Mouse (Mus musculus) C2C12 (cell line): ENCODE data around the gene Slc6a3. TPM values are rescaled to one million over a fixed set of nuclear protein-coding genes. Genes with fewer than 3 reads are reported as not detected.

ENCODE experiments used
- H3K27me3 ChIP-seq: one replicate; pipeline ENCODE4 v1.6.1; 2011; ENCODE audit not compliant: control insufficient read depth, insufficient read depth, insufficient read length
- H3K36me3 ChIP-seq: one replicate; pipeline ENCODE4 v1.6.1; 2011; ENCODE audit not compliant: control insufficient read depth, insufficient read depth
- H3K4me3 ChIP-seq: one replicate; pipeline ENCODE4 v1.5.1; 2011; ENCODE audit warnings: mild to moderate bottlenecking, control low read depth; ENCODE audit not compliant: poor library complexity, insufficient read depth, severe bottlenecking
- H3K79me2 ChIP-seq: one replicate; pipeline ENCODE4 v1.6.1; 2011; ENCODE audit not compliant: control insufficient read depth, insufficient read depth
- H3K79me3 ChIP-seq: one replicate; pipeline ENCODE4 v1.6.1; 2011; ENCODE audit warnings: low read depth, control low read depth
- H3ac ChIP-seq: one replicate; pipeline ENCODE3; 2011; ENCODE audit warnings: low read depth; ENCODE audit not compliant: control insufficient read depth, insufficient read length
- CEBPB ChIP-seq: IDR thresholded peaks from one replicate; pipeline ENCODE4 v1.6.1; 2011; ENCODE audit warnings: low read depth, mild to moderate bottlenecking, control low read depth, moderate library complexity
- CTCF ChIP-seq: IDR thresholded peaks from one replicate; pipeline ENCODE4 v1.5.1; 2011; ENCODE audit not compliant: control insufficient read depth, insufficient read depth, insufficient read length
- FOSL1 ChIP-seq: IDR thresholded peaks from one replicate; pipeline ENCODE4 v1.8.0; 2011; ENCODE audit warnings: mild to moderate bottlenecking, low read length; ENCODE audit not compliant: poor library complexity, insufficient read depth, severe bottlenecking
- MAX ChIP-seq: IDR thresholded peaks from one replicate; pipeline ENCODE4 v1.6.1; 2011; ENCODE audit warnings: mild to moderate bottlenecking, control low read depth
- MYOD1 ChIP-seq: IDR thresholded peaks from one replicate; pipeline ENCODE4 v1.6.1; 2011; ENCODE audit warnings: low read depth; ENCODE audit not compliant: control insufficient read depth, insufficient read length
- MYOG ChIP-seq: IDR thresholded peaks from one replicate; pipeline ENCODE4 v1.6.1; 2011; ENCODE audit not compliant: control insufficient read depth, insufficient read length; ENCODE audit errors: extremely low read depth
- USF1 ChIP-seq: IDR thresholded peaks from one replicate; pipeline ENCODE4 v1.6.1; 2011; ENCODE audit warnings: low read depth, mild to moderate bottlenecking, control low read depth, moderate library complexity
- long read RNA-seq, 2 experiments: library from polyadenylated mRNA; unstranded; transcript quantifications; one replicate each; pipeline ENCODE4 v2.0.0; 2019 to 2020
- polyA plus RNA-seq: library from polyadenylated mRNA; unstranded; fragments of >200 nt; fragmentation: generic; extraction: Trizol; gene quantifications from one replicate; pipeline ENCODE4 v1.2.1, GENCODE M21; 2012; ENCODE audit warnings: missing spikeins

Gene Slc6a3
- not detected for polyA plus RNA-seq
- long read RNA-seq, experiment 1: 0 reads
- long read RNA-seq, experiment 2: 0 reads

GRCm38 (mm10) chr13:73536403-73536821 lies at the start of gene Slc6a3:
TSS of gene Slc6a3 (plus strand) at chr13:73536747.
- Histone ChIP-seq H3ac (no peak within 1 kb of the TSS), H3K79me2 (no peaks in the 10 kb centered on the region), H3K4me3 (no peak within 1 kb of the TSS), H3K36me3 (no peaks in the 10 kb centered on the region), H3K79me3 (no peaks in the 10 kb centered on the region), H3K27me3 (peaks cover 29% of the 10 kb centered on the region)
- TF ChIP-seq MYOG: no peak
- no peak for TF ChIP-seq MYOD1
- TF ChIP-seq USF1: no peak
- no peak for TF ChIP-seq MAX
- TF ChIP-seq CTCF: no peak
- no peak for TF ChIP-seq FOSL1
- no peak for TF ChIP-seq CEBPB

- peaks cover 11% of the 10 kb centered on the region for H3K79me3 ChIP-seq
- peaks cover 50% of the 10 kb centered on the region for H3K36me3 ChIP-seq
- no peak for TF ChIP-seq CTCF
- no peak for TF ChIP-seq USF1
- TF ChIP-seq MAX: no peak
- no peak for TF ChIP-seq CEBPB
- no peak overlapping the region for H3ac ChIP-seq
- peaks cover 20% of the 10 kb centered on the region for H3K79me2 ChIP-seq
- H3K4me3 ChIP-seq: no peak overlapping the region
- H3K27me3 ChIP-seq: no peaks in the 10 kb centered on the region
These were observed 48.4 kb upstream of the Slc6a3 start for GRCm38 (mm10) chr13:73488105-73488504.

GRCm38 (mm10) chr13:73488707-73489106 lies 47.8 kb upstream of the Slc6a3 start:
- Histone ChIP-seq H3K79me3 (peaks cover 11% of the 10 kb centered on the region), H3K79me2 (peaks cover 15% of the 10 kb centered on the region), H3ac (no peak overlapping the region), H3K36me3 (peaks cover 50% of the 10 kb centered on the region), H3K27me3 (no peaks in the 10 kb centered on the region), H3K4me3 (no peak overlapping the region)
- TF ChIP-seq FOSL1 (no peak), CTCF (no peak), MAX (no peak), CEBPB (no peak), MYOD1 (no peak), MYOG (no peak)

- H3K27me3 ChIP-seq: no peaks in the 10 kb centered on the region
- no peak overlapping the region for H3ac ChIP-seq
- peaks cover 51% of the 10 kb centered on the region for H3K36me3 ChIP-seq
- TF ChIP-seq CEBPB: no peak
- no peak for TF ChIP-seq MYOD1
- TF ChIP-seq MYOG: no peak
- no peak for TF ChIP-seq MAX
- TF ChIP-seq CTCF: no peak
- no peak for TF ChIP-seq USF1
- TF ChIP-seq FOSL1: no peak
- H3K4me3 ChIP-seq: no peak overlapping the region
- H3K79me2 ChIP-seq: peaks cover 2% of the 10 kb centered on the region
- H3K79me3 ChIP-seq: peaks cover 2% of the 10 kb centered on the region
These were observed 46.6 kb upstream of the Slc6a3 start for GRCm38 (mm10) chr13:73489986-73490385.

GRCm38 (mm10) chr13:73490564-73491170 lies 45.9 kb upstream of the Slc6a3 start:
- H3K36me3 ChIP-seq: peaks cover 52% of the 10 kb centered on the region

GRCm38 (mm10) chr13:73493183-73493582 lies 43.4 kb upstream of the Slc6a3 start:
- Histone ChIP-seq H3ac (no peak overlapping the region), H3K27me3 (no peaks in the 10 kb centered on the region), H3K79me3 (no peaks in the 10 kb centered on the region), H3K79me2 (no peaks in the 10 kb centered on the region), H3K36me3 (peaks cover 53% of the 10 kb centered on the region), H3K4me3 (no peak overlapping the region)
- no peak for TF ChIP-seq USF1
- TF ChIP-seq CTCF: no peak
- TF ChIP-seq MAX: no peak
- no peak for TF ChIP-seq CEBPB
- no peak for TF ChIP-seq MYOD1
- TF ChIP-seq FOSL1: no peak
- TF ChIP-seq MYOG: no peak

More at GRCm38 (mm10) chr13:73490564-73491170, 45.9 kb upstream of the Slc6a3 start:
- Histone ChIP-seq H3K27me3 (no peaks in the 10 kb centered on the region), H3K79me2 (no peaks in the 10 kb centered on the region), H3K79me3 (peaks cover 2% of the 10 kb centered on the region), H3K4me3 (no peak overlapping the region), H3ac (no peak overlapping the region)
- TF ChIP-seq MYOG: no peak
- TF ChIP-seq CEBPB: no peak
- no peak for TF ChIP-seq MYOD1
- no peak for TF ChIP-seq USF1
- TF ChIP-seq CTCF: no peak
